Mouse (Mus musculus) naive thymus-derived CD4-positive, alpha-beta T cell, adult 5 months (primary cell): ENCODE measurements around the gene Tas2r116. TPM values are rescaled to one million over a fixed set of nuclear protein-coding genes. Genes with fewer than 3 reads are reported as not detected.

ENCODE experiments used
- polyA plus RNA-seq: library from polyadenylated mRNA; unstranded; fragments of 100-300 nt; shearing (Covaris generic); gene quantifications from one replicate; pipeline ENCODE4 v1.2.1, GENCODE M21; 2017

Tas2r116 gene
- polyA plus RNA-seq = not detected

DNA sequence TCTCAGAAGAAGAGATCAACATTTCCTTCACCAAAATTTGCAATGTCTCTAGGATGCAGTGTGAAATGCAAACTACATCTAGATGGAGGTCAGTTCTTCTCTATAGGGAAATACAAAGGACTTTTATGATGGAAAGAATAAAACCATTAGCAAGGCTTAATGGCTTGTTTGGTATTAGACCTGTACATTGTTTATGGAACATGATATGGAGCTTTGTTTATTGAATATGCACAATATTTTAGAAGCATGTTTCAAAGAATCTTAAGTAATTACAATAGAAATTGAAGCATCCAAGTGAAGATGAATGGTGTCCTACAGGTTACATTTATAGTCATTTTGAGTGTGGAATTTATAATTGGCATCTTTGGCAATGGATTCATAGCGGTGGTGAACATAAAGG, at the start of gene Tas2r116:
Gene Tas2r116 (plus strand): TSS at position 301 of the 400 bp plus-strand sequence.

DNA sequence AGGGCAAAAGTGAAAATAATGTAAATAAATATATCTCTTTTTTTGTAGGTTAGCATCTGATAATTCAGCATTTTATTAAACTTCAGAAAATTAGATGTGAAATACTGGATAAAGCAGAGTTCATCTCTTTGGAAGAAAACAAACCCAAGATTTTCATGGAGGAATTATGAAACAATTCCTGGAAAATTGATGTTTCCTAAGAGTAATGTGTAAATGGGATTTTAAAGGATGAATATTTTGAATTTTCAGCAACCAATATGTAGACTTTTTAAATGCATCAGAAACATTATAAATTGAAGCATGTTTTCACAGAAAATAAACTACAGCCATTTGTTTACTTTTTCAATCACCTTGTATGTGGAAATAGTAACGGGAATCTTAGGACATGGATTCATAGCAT, 8.4 kb upstream of the Tas2r116 start, which contains the start of gene Tas2r123:
Gene Tas2r123 (plus strand): TSS at position 301 of the 400 bp plus-strand sequence.

DNA sequence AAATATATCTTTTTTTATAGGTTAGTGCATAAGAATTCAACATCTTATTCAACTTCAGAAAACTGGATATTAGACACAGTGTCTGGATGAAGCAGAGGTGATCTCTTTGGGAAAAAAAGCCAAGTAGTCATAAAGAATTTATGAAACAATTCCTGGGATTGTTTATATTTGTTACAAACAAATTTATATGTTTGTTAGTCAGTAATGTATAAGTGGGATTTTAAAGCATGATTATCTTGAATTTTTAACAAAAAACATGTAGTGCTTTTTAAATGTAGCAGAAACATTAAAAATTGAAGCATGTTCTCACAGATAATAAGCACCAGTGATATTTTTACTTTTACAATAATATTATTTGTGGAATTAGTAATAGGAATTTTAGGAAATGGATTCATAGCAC, 12.5 kb downstream of the Tas2r116 start, which contains the start of gene Tas2r110:
Gene Tas2r110 (plus strand): TSS at position 301 of the 400 bp plus-strand sequence.

DNA sequence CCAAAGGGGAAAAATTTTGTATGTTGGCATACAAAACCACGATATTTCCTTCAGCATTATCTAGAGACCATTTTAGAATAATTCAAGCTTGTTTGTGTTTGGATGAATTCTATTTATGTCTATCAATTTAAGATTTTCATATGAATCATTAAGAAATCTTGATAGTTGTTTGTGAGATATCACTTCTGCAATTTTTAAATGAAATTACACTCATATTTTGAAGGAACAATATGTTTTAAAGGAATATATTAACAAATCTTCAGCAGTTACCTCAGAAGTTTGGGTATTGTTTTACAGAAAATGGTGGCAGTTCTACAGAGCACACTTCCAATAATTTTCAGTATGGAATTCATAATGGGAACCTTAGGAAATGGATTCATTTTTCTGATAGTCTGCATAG, 37.5 kb downstream of the Tas2r116 start, which contains the start of gene Tas2r113:
Gene Tas2r113 (plus strand): TSS at position 301 of the 400 bp plus-strand sequence.

Other genes with a start within 250 kb of the Tas2r116 start
- not detected for gene A630073D07Rik, start 203.9 kb upstream of the Tas2r116 start, polyA plus RNA-seq
- not detected for gene Tas2r120, start 198.5 kb upstream of the Tas2r116 start, polyA plus RNA-seq
- not detected for gene Tas2r121, start 154.4 kb upstream of the Tas2r116 start, polyA plus RNA-seq
- gene Tas2r122, start 143.5 kb upstream of the Tas2r116 start, polyA plus RNA-seq = not detected
- not detected for gene Tas2r115, start 117.4 kb upstream of the Tas2r116 start, polyA plus RNA-seq
- not detected for gene Tas2r124, start 100.7 kb upstream of the Tas2r116 start, polyA plus RNA-seq
- gene Tas2r102, start 93.3 kb upstream of the Tas2r116 start, polyA plus RNA-seq = not detected
- not detected for gene Tas2r136, start 77.3 kb upstream of the Tas2r116 start, polyA plus RNA-seq
- not detected for gene Tas2r117, start 52.6 kb upstream of the Tas2r116 start, polyA plus RNA-seq
- not detected for gene Tas2r123, start 8.3 kb upstream of the Tas2r116 start, polyA plus RNA-seq
- not detected for gene Tas2r110, start 12.6 kb downstream of the Tas2r116 start, polyA plus RNA-seq
- gene Tas2r113, start 37.6 kb downstream of the Tas2r116 start, polyA plus RNA-seq = not detected
- not detected for gene Tas2r125, start 54.2 kb downstream of the Tas2r116 start, polyA plus RNA-seq
- not detected for gene Tas2r129, start 95.7 kb downstream of the Tas2r116 start, polyA plus RNA-seq
- not detected for gene Tas2r131, start 102.5 kb downstream of the Tas2r116 start, polyA plus RNA-seq
- not detected for gene Tas2r109, start 125.5 kb downstream of the Tas2r116 start, polyA plus RNA-seq
- gene Tas2r103, start 181.7 kb downstream of the Tas2r116 start, polyA plus RNA-seq = not detected
- gene Tas2r140, start 200.4 kb downstream of the Tas2r116 start, polyA plus RNA-seq = not detected
- gene Smim10l1, start 249.5 kb downstream of the Tas2r116 start, polyA plus RNA-seq = 16.8 TPM